Comparison of ENCODE assay signal across 17 mouse cellular contexts in genomic region chr6:16958102-16958501, GRCm38 (mm10). TPM values are rescaled to one million over a fixed set of nuclear protein-coding genes. Genes with fewer than 3 reads are reported as not detected.
DNase-seq lines count a peak whose midpoint lies in the region; ATAC-seq and TF ChIP-seq lines count a peak whose summit lies in the region.
"Had no signal": no experiment of that assay in that cellular context is flagged by ENCODE, and none has a peak within 500 bp of the region (broad histone marks: within the 10 kb centered on the region; RNA-seq: fewer than 3 reads in every experiment).

No protein-coding gene starts in this region.

- no peak overlapping the region for H3K4me2 ChIP-seq in heart, embryonic 13.5 days
- H3K4me2 ChIP-seq in heart, embryonic 11.5 days = no peak overlapping the region
- H3K4me2 ChIP-seq: neural tube, embryonic 13.5 days had no signal

- POLR2A ChIA-PET in Patski (lab: Charles Lee) = no interaction called here

- no peak for ATAC-seq in heart, embryonic 13.5 days (ENCODE audit: extremely low read depth, insufficient number of reproducible peaks, low FRiP score, low TSS enrichment)
- ATAC-seq in heart, embryonic 11.5 days (replicated peaks; ENCODE audit: insufficient number of reproducible peaks, low FRiP score, low TSS enrichment) = no peak
- ATAC-seq in Patski = peak; percentile 47
- no peak for ATAC-seq in megakaryocyte, adult 5-6 weeks (ENCODE audit: poor library complexity, severe bottlenecking)
- ATAC-seq: CD4-positive, CD25-positive, alpha-beta regulatory T cell, adult 4 months; hindbrain, embryonic 16.5 days; midbrain, embryonic 16.5 days had no signal

- intact Hi-C loops in heart, postnatal 10 days (cut with DNase I) = no loop called here

- no peaks in the 10 kb centered on the region for H3K36me3 ChIP-seq in heart, embryonic 13.5 days
- no peaks in the 10 kb centered on the region for H3K36me3 ChIP-seq in heart, embryonic 11.5 days (ENCODE audit: control insufficient read depth, insufficient read depth, low read length)
- H3K36me3 ChIP-seq: neural tube, embryonic 13.5 days had no signal

- peak; percentile 55 for DNase-seq in lung, postnatal 10 days
- no peak for DNase-seq in lung, postnatal 4 days
- no peak for DNase-seq in Patski (ENCODE audit: low read depth, low spot score)
- peak; percentile 65 to 67 for DNase-seq in heart, postnatal 10 days
- DNase-seq in left cerebral cortex, adult 18-20 months (ENCODE audit: low spot score in 2 of 2) = no peak
- DNase-seq: cerebellum, adult 9-11 months; kidney, postnatal 36 days; liver; thymus, postnatal 25 days had no signal

- no peaks in the 10 kb centered on the region for H3K27me3 ChIP-seq in heart, embryonic 13.5 days (replicated peaks)
- no peaks in the 10 kb centered on the region for H3K27me3 ChIP-seq in heart, embryonic 11.5 days (ENCODE audit: control insufficient read depth, insufficient read depth, low read length)
- peaks cover 2% of the 10 kb centered on the region for H3K27me3 ChIP-seq in Patski
- H3K27me3 ChIP-seq: neural tube, embryonic 13.5 days had no signal

- H3K4me3 ChIP-seq in heart, embryonic 13.5 days = no peak overlapping the region
- H3K4me3 ChIP-seq in heart, embryonic 11.5 days (ENCODE audit: low read depth, low read length) = no peak overlapping the region
- H3K4me3 ChIP-seq: neural tube, embryonic 13.5 days had no signal

- no peak overlapping the region for H3K9ac ChIP-seq in heart, embryonic 13.5 days
- H3K9ac ChIP-seq in heart, embryonic 11.5 days (ENCODE audit: low read depth, low read length) = no peak overlapping the region
- H3K9ac ChIP-seq: neural tube, embryonic 13.5 days had no signal

- H3K9me3 ChIP-seq in heart, embryonic 13.5 days = no peaks in the 10 kb centered on the region
- H3K9me3 ChIP-seq in heart, embryonic 11.5 days (replicated peaks; ENCODE audit: control insufficient read depth, low read length) = no peaks in the 10 kb centered on the region
- H3K9me3 ChIP-seq: neural tube, embryonic 13.5 days had no signal

- H3K27ac ChIP-seq in heart, embryonic 13.5 days (replicated peaks) = peak overlapping the region; percentile 74
- no peak overlapping the region for H3K27ac ChIP-seq in heart, embryonic 11.5 days (ENCODE audit: low read depth, low read length)
- H3K27ac ChIP-seq: macrophage had no signal

- WGBS in heart, embryonic 13.5 days = 53% methylated on average over 3 of the region's 3 CpGs
- WGBS in heart, embryonic 11.5 days (ENCODE audit: insufficient replicate concordance) = 65% methylated on average over 3 of the region's 3 CpGs

- no peaks in the 10 kb centered on the region; the same call in 1 of the 2 replicates for H3K4me1 ChIP-seq in heart, embryonic 13.5 days
- H3K4me1 ChIP-seq in heart, embryonic 11.5 days (ENCODE audit: control insufficient read depth, insufficient read depth, low read length) = no peaks in the 10 kb centered on the region

- CTCF ChIA-PET in Patski (lab: Charles Lee) = no interaction called here

- in situ Hi-C loops in Patski (cut with MboI; ENCODE audit: low pct_unique_long_range_greater_than_20kb) = no loop called here

- TF ChIP-seq CTCF in Patski (IDR thresholded peaks at IDR 0.05) = no peak

RNA-seq across cellular contexts. Expression of gene Tfec, which starts 59.9 kb away (rescaled TPM):
- 0.37 and 0.40 TPM in 2 replicates for polyA plus RNA-seq in heart, embryonic 13.5 days (2015; fragmentation: Nextera tagmentation; extraction: Ambion mirVana)
- polyA plus RNA-seq in heart, embryonic 11.5 days (2014; fragmentation: Nextera tagmentation; extraction: Ambion mirVana) = 0.25 and 0.37 TPM in 2 replicates
- polyA plus RNA-seq in Patski (2021) = not detected
- under 1 TPM; 0.45 to 0.79 TPM for total RNA-seq in heart, postnatal 10 days (2021)
- 66.1 and 70.5 TPM in 2 replicates for total RNA-seq in megakaryocyte, adult 5-6 weeks (2015)
- total RNA-seq in megakaryocyte, adult 5-6 weeks (2017) = 53.9 and 68.7 TPM in 2 replicates
- not detected for total RNA-seq in left cerebral cortex, adult 18-20 months (2021)

Comparison
In these comparisons a context has a peak if more than half of its experiments do, and no peak if none do; other contexts are left out.
1. DNase-seq: peak in lung, postnatal 10 days (single experiment) and heart, postnatal 10 days (2 of 2); none in lung, postnatal 4 days (0 of 2), Patski (single experiment) and left cerebral cortex, adult 18-20 months (0 of 2).
2. RNA of gene Tfec, which starts 59.9 kb away (total RNA-seq): 53.9 to 70.5 TPM in megakaryocyte, adult 5-6 weeks; 0.45 to 0.79 TPM in heart, postnatal 10 days and not detected in left cerebral cortex, adult 18-20 months; every median in the first group is over 10 times any median in the second.